Mouse (Mus musculus): ENCODE results near the gene Prcc.
A peak's percentile ranks its signal among the peaks of the same experiment; 100 is the strongest.
"Not testable (repeated sequence)": the region's sequence is repeated elsewhere in the genome, so short reads cannot be mapped to it uniquely, and the experiment has no call there.

Gene Prcc

GRCm38 (mm10) chr3:87844981-87845380 is 40.4 kb downstream of the Prcc start:
- DNase-seq (ENCODE audit: low read depth), result no peak

- no peak for DNase-seq (ENCODE audit: low read depth)
These were observed 44.5 kb downstream of the Prcc start for GRCm38 (mm10) chr3:87840858-87841257.

- DNase-seq (ENCODE audit: low read depth), result peak; percentile 44
These were observed 46.8 kb downstream of the Prcc start for GRCm38 (mm10) chr3:87838622-87839021.

GRCm38 (mm10) chr3:87833482-87833881 is 51.9 kb downstream of the Prcc start:
- DNase-seq (ENCODE audit: low read depth), result no peak

GRCm38 (mm10) chr3:87832109-87832859 is 53.1 kb downstream of the Prcc start:
- DNase-seq (ENCODE audit: low read depth), result no peak

DNA sequence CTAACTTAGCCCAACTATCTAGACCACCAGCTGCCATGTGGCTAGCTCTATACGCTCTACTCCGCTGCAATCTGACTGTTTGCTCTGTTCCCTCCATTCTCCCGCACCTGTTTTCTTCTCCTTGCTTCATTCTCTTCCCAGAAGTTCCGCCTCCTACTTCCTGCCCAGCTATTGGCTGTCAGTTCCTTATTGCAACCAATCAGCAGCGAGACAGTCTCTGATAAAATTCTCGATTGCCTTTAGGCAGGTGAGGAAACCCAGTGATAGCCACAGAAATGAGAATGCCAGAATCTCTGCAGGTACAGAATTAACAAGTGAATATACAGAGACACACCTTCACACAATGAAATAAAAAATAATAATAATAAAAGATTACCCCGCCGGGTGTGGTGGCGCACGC is 56.4 kb downstream of the Prcc start:
- DNase-seq (ENCODE audit: low read depth), result peak; percentile 10

GRCm38 (mm10) chr3:87828435-87828834 is 57.0 kb downstream of the Prcc start:
- no peak for DNase-seq (ENCODE audit: low read depth)

GRCm38 (mm10) chr3:87824206-87824605 is 61.2 kb downstream of the Prcc start, which contains the start of gene Pear1:
Gene Pear1 (minus strand): TSS chr3:87824306.
- DNase-seq (ENCODE audit: low read depth), result not testable (repeated sequence)

DNA sequence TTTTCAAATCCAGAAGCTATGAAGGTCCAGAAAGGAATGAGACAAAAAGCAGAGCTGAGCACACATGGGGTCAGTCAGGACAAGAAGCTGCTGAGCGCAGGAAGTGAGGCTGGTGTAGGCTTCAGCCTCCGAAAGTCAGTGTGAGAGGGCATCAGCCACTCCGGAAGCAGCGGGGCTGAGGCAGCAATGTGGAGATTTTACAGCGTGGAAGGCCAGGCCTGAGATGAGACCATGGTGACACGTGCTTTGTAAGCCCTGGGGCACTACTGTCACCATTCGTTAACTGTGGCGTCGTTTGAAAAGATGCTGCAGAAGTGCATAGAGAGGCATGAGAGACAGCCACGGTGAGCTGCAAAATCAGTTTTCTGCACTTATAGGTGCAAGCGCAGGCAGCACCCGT is 67.2 kb downstream of the Prcc start:
- no peak for DNase-seq (ENCODE audit: low read depth)

DNA sequence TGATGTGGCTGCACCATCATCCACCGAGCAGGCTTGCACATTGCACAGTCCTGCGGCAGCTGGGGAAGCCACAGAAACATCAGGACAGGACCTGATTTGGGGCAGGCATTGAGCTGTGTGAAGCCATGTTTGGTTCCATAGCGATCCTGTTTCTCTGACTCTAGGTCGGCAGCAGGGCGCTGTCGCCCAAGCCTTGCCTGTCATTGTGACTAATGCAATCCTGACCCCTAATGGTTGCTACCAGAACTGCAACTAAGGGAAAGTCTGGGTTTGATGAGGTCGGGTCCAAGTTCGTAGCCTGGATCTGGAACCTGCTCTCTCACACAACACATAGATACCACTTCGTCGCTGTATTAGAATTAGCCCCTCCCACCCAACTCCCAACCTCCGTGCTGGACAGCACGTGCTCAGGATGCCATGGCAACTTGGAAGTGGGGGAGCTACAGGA is 68.7 kb downstream of the Prcc start:
- peak; percentile 71 for DNase-seq (ENCODE audit: low read depth)

- no peak for DNase-seq (ENCODE audit: low read depth)
These were observed 69.2 kb downstream of the Prcc start for GRCm38 (mm10) chr3:87816166-87816565.

GRCm38 (mm10) chr3:87812873-87813272 is 72.5 kb downstream of the Prcc start:
- DNase-seq (ENCODE audit: low read depth), result no peak

DNA sequence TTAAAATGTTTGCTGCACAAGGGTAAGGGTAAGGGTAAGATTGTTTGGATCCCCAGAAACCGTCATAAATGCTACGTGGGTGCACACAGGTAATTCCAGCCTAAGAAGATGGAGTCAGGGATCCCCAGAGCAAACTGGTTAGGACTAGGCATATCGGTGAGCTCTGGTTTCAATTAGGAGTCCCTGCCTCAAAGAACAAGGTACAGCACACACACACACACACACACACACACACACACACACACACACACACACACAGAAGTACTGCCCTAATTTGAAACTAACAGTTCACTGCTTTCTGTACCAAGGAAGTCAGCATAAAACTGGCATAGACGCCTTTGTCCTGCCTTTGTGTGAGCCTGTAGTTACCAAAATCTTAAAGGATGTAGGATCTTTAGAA is 73.0 kb downstream of the Prcc start:
- DNase-seq (ENCODE audit: low read depth), result no peak

- DNase-seq (ENCODE audit: low read depth), result no peak
These were observed 74.1 kb downstream of the Prcc start for GRCm38 (mm10) chr3:87811297-87811696.

DNA sequence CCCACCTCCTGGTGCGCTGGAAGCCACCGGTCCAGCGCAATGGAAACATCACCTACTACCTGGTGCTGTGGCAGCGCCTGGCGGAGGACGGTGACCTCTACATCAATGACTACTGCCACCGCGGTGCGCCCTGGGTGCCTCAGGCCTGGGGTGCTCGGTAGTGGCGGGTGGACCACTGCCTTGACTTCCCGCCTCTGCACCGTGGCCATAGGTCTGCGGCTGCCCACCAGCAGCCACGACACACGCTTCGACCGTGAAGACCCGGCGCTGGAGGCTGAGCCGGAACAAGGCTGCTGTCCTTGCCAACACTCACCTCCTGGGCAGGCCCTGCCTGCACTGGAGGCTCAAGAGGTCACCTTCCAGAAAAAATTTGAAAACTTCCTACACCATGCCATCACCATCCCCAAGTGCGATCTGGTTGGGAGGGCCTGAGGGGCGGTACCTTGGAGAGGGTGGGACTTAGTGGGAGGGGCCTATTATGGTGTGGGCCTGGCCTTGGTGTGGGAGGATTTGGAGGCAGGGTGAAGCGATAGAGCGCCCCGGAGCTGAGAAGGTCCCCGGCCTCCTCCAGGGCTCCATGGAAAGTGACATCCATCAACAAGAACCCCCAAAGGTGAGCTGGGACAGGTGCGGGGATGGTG is 76.0 kb downstream of the Prcc start:
- no peak for DNase-seq (ENCODE audit: low read depth)

Measured in c-Kit-positive CD71-positive TER-119-negative erythroid progenitor cells, embryonic 14.5 days (primary cell).